Mouse (Mus musculus) embryonic fibroblast, embryonic 13.5 days (primary cell): ENCODE measurements at regions not wholly inside any gene's neighbourhood (a gene's known extent, or its start where the extent isn't known, plus 50 kb on each side); places are given as distances from the start of the nearest gene placed in this dataset.
"Not testable (repeated sequence)": the region's sequence is repeated elsewhere in the genome, so short reads cannot be mapped to it uniquely, and the experiment has no call there.

ENCODE experiments used
- CTCF ChIP-seq: IDR thresholded peaks from 2 replicates; pipeline ENCODE4 v1.5.1; 2011; ENCODE audit warnings: mild to moderate bottlenecking, control low read depth, low read length, moderate library complexity, borderline replicate concordance; ENCODE audit not compliant: insufficient read depth
- POLR2A ChIP-seq: IDR thresholded peaks from 2 replicates; pipeline ENCODE4 v1.6.1; 2011; ENCODE audit warnings: low read depth, mild to moderate bottlenecking, control low read depth, low read length, moderate library complexity

- TF ChIP-seq CTCF, POLR2A: not testable (repeated sequence)
These were observed 73.6 kb upstream of the Ttc29 start for GRCm38 (mm10) chr8:78139514-78139913.
